Mouse (Mus musculus) cerebellum, adult 2 months (tissue): ENCODE data around the gene Rps21.

Experiments
- CTCF ChIP-seq: fragments of 200-500 bp; IDR thresholded peaks from 2 replicates; pipeline ENCODE4 v1.5.1; 2011; ENCODE audit warnings: low read depth, mild to moderate bottlenecking, control low read depth, low read length, moderate library complexity, borderline replicate concordance; ENCODE audit not compliant: insufficient read depth
- POLR2A ChIP-seq: fragments of 200-500 bp; IDR thresholded peaks from 2 replicates; pipeline ENCODE4 v1.6.1; 2011; ENCODE audit warnings: low read length, control low read depth, borderline replicate concordance; ENCODE audit not compliant: insufficient read depth

DNA sequence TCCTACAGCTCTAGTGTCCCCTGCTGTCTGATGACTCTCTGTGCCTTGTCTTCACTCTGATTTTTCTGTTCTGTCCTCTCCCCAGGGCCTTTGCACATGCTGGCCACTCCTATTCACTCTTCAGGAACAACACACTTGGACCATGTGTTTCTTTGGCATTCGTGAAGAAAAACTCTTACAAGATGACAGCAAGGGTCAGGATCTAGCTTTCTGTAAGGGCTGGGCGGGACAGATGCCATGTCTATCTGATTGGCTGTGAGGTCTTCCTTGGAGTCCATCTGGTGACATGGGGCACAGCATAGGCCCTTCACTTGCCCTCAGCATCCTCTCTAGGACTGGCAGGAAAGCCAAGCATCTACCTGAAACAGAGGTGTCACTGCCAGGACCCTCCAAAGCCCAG is 48.8 kb downstream of the Rps21 start:
- TF ChIP-seq POLR2A (no peak), CTCF (no peak)
